Mouse (Mus musculus): ENCODE results near the gene Baz1a. TPM values are rescaled to one million over a fixed set of nuclear protein-coding genes. Genes with fewer than 3 reads are reported as not detected.

Baz1a gene
- total and polyA plus RNA-seq, 3 experiments = 41.7 to 95.0 (median 56.0) TPM

- H3K27me3 ChIP-seq (replicated peaks) = no peaks in the 10 kb centered on the region
- TF ChIP-seq BHLHE40 (IDR thresholded peaks at IDR 0.05; ENCODE audit: low read depth, low read length) = no peak
- no peak for TF ChIP-seq RAD21 (IDR thresholded peaks at IDR 0.05; ENCODE audit: low read depth, low read length)
- TF ChIP-seq NRF1 (IDR thresholded peaks at IDR 0.05; ENCODE audit: low read depth, low read length) = no peak
- no peak for TF ChIP-seq UBTF (IDR thresholded peaks at IDR 0.05; ENCODE audit: low read depth, low read length)
- no peak for TF ChIP-seq MYC (IDR thresholded peaks at IDR 0.05; ENCODE audit: low read depth, low read length)
- TF ChIP-seq POLR2A (IDR thresholded peaks at IDR 0.05; ENCODE audit: low read depth, low read length) = no peak
- TF ChIP-seq ZNF384 (IDR thresholded peaks at IDR 0.05; ENCODE audit: low read depth, low read length) = no peak
- no peak for TF ChIP-seq NELFE (IDR thresholded peaks at IDR 0.05; ENCODE audit: low read depth, low read length)
- no peak for TF ChIP-seq ZKSCAN1 (IDR thresholded peaks at IDR 0.05; ENCODE audit: borderline replicate concordance, low read depth, low read length)
- TF ChIP-seq CHD1 (IDR thresholded peaks at IDR 0.05; ENCODE audit: low read depth, low read length) = no peak
- TF ChIP-seq EP300 (IDR thresholded peaks at IDR 0.05; ENCODE audit: low read length) = no peak
- no peak for TF ChIP-seq SMC3 (IDR thresholded peaks at IDR 0.05; ENCODE audit: low read depth, low read length)
- TF ChIP-seq MAZ (IDR thresholded peaks at IDR 0.05; ENCODE audit: low read depth, low read length) = no peak
- no peak for TF ChIP-seq ETS1 (conservative IDR thresholded peaks at IDR 0.05; ENCODE audit: low read depth, low read length)
- no peak for TF ChIP-seq HCFC1 (IDR thresholded peaks at IDR 0.05; ENCODE audit: low read depth, low read length)
- TF ChIP-seq MEF2A (IDR thresholded peaks at IDR 0.05; ENCODE audit: borderline replicate concordance, low read depth, low read length) = no peak
- DNase-seq (ENCODE audit: extremely low read depth) = no peak
Measured at GRCm38 (mm10) chr12:55023284-55023683, 9.1 kb upstream of the Baz1a start.

GRCm38 (mm10) chr12:55019421-55019877, 5.3 kb upstream of the Baz1a start:
- dilution Hi-C loops (cut with MboI; ENCODE audit: extremely low pct_ligation_motif_present, extremely low pct_unique_long_range_greater_than_20kb, low sequenced_read_pairs) (no loop called here), in situ Hi-C loops (cut with MboI; ENCODE audit: low pct_ligation_motif_present, low pct_unique_long_range_greater_than_20kb, low sequenced_read_pairs) (no loop called here)
- Histone ChIP-seq H3K27me3 (replicated peaks) (no peaks in the 10 kb centered on the region), H3K4me3 (replicated peaks in 1 of 3; ENCODE audit: low read depth in 2 of 3, low read length in 2 of 3, poor library complexity in 1 of 3) (peak overlapping the region in 1 of 3 experiments; percentile 32), H3K9me3 (replicated peaks; ENCODE audit: low read length) (peaks cover 3% of the 10 kb centered on the region), H3K79me2 (replicated peaks; ENCODE audit: control insufficient read depth, extremely low read depth, insufficient read depth, poor library complexity, severe bottlenecking) (no peaks in the 10 kb centered on the region), H3K9ac (ENCODE audit: insufficient read depth, low read depth) (0 out of 2 replicates have a peak overlapping the region, but pooled peaks have one; percentile 20), H3K4me1 (ENCODE audit: control insufficient read depth in 1 of 2, insufficient read depth in 2 of 2) (peaks cover 7 to 51% of the 10 kb centered on the region in 2 experiments; a peak in 3 of 4 replicates), H3K4me2 (ENCODE audit: insufficient read depth, low read depth, poor library complexity, severe bottlenecking) (peak overlapping the region; percentile 53), H3K27ac (ENCODE audit: insufficient read depth, low read depth) (peak overlapping the region; percentile 92), H3K36me3 (replicated peaks in 1 of 2; ENCODE audit: control insufficient read depth in 1 of 2, insufficient read depth in 1 of 2, low read length in 1 of 2) (no peaks in the 10 kb centered on the region)
- DNase-seq (ENCODE audit: extremely low read depth) = peak; percentile 89
- peak; percentile 70 for TF ChIP-seq RCOR1 (conservative IDR thresholded peaks at IDR 0.05; ENCODE audit: low read depth, low read length)
- TF ChIP-seq CTCF (conservative IDR thresholded peaks at IDR 0.05 in 1 of 2, IDR thresholded peaks at IDR 0.05 in 1 of 2; ENCODE audit: low read depth in 2 of 2, low read length in 2 of 2) = no peak
- TF ChIP-seq PAX5 (IDR thresholded peaks at IDR 0.05; ENCODE audit: low read length) = no peak
- no peak for TF ChIP-seq CHD2 (IDR thresholded peaks at IDR 0.05; ENCODE audit: low read length)
- TF ChIP-seq BHLHE40 (IDR thresholded peaks at IDR 0.05; ENCODE audit: low read depth, low read length) = peak; percentile 64
- TF ChIP-seq MEF2A (IDR thresholded peaks at IDR 0.05; ENCODE audit: borderline replicate concordance, low read depth, low read length) = peak; percentile 68; the same call in 1 of the 2 replicates
- no peak for TF ChIP-seq RAD21 (IDR thresholded peaks at IDR 0.05; ENCODE audit: low read depth, low read length)
- peak; percentile 51; the same call in 1 of the 2 replicates for TF ChIP-seq TCF12 (IDR thresholded peaks at IDR 0.05; ENCODE audit: low read depth, low read length)
- TF ChIP-seq NRF1 (IDR thresholded peaks at IDR 0.05; ENCODE audit: low read depth, low read length) = no peak
- TF ChIP-seq E2F4 (IDR thresholded peaks at IDR 0.05; ENCODE audit: insufficient replicate concordance, low read depth, low read length) = no peak
- no peak for TF ChIP-seq ZNF384 (IDR thresholded peaks at IDR 0.05; ENCODE audit: low read depth, low read length)
- TF ChIP-seq GABPA (IDR thresholded peaks at IDR 0.05; ENCODE audit: insufficient replicate concordance, low read depth, low read length) = no peak
- TF ChIP-seq ETS1 (conservative IDR thresholded peaks at IDR 0.05; ENCODE audit: low read depth, low read length) = peak; percentile 66
- TF ChIP-seq USF1 (IDR thresholded peaks at IDR 0.05; ENCODE audit: low read depth, low read length) = no peak
- TF ChIP-seq NELFE (IDR thresholded peaks at IDR 0.05; ENCODE audit: low read depth, low read length) = no peak; the same call in 1 of the 2 replicates
- peak; percentile 30; the same call in 1 of the 2 replicates for TF ChIP-seq MYC (IDR thresholded peaks at IDR 0.05; ENCODE audit: low read depth, low read length)
- peak; percentile 25; the same call in 1 of the 2 replicates for TF ChIP-seq POLR2A (IDR thresholded peaks at IDR 0.05; ENCODE audit: low read depth, low read length)
- TF ChIP-seq SIN3A (IDR thresholded peaks at IDR 0.05; ENCODE audit: low read length) = no peak
- peak; percentile 45 for TF ChIP-seq MAX (IDR thresholded peaks at IDR 0.05; ENCODE audit: low read length)
- TF ChIP-seq ZMIZ1 (IDR thresholded peaks at IDR 0.05; ENCODE audit: low read depth, low read length) = no peak
- TF ChIP-seq MAFK (IDR thresholded peaks at IDR 0.05; ENCODE audit: insufficient replicate concordance, low read length) = no peak
- no peak for TF ChIP-seq MXI1 (IDR thresholded peaks at IDR 0.05; ENCODE audit: low read depth, low read length)
- no peak for TF ChIP-seq JUN (IDR thresholded peaks at IDR 0.05; ENCODE audit: insufficient read depth, low read depth, low read length)
- TF ChIP-seq UBTF (IDR thresholded peaks at IDR 0.05; ENCODE audit: low read depth, low read length) = no peak
- TF ChIP-seq EP300 (IDR thresholded peaks at IDR 0.05; ENCODE audit: low read length) = peak; percentile 91
- TF ChIP-seq JUND (conservative IDR thresholded peaks at IDR 0.05; ENCODE audit: low read depth, low read length) = no peak

More at GRCm38 (mm10) chr12:55023284-55023683, 9.1 kb upstream of the Baz1a start:
- Histone ChIP-seq H3K27ac (ENCODE audit: insufficient read depth, low read depth) (no peak overlapping the region), H3K36me3 (replicated peaks in 1 of 2; ENCODE audit: control insufficient read depth in 1 of 2, insufficient read depth in 1 of 2, low read length in 1 of 2) (no peaks in the 10 kb centered on the region), H3K4me1 (ENCODE audit: control insufficient read depth in 1 of 2, insufficient read depth in 2 of 2) (peaks cover 13 to 28% of the 10 kb centered on the region in 2 experiments; a peak in 3 of 4 replicates), H3K79me2 (replicated peaks; ENCODE audit: control insufficient read depth, extremely low read depth, insufficient read depth, poor library complexity, severe bottlenecking) (no peaks in the 10 kb centered on the region), H3K9me3 (replicated peaks; ENCODE audit: low read length) (peaks cover 3% of the 10 kb centered on the region), H3K9ac (ENCODE audit: insufficient read depth, low read depth) (no peak overlapping the region), H3K4me2 (ENCODE audit: insufficient read depth, low read depth, poor library complexity, severe bottlenecking) (no peak overlapping the region), H3K4me3 (replicated peaks in 1 of 3; ENCODE audit: low read depth in 2 of 3, low read length in 2 of 3, poor library complexity in 1 of 3) (no peak overlapping the region)
- in situ Hi-C loops (cut with MboI; ENCODE audit: low pct_ligation_motif_present, low pct_unique_long_range_greater_than_20kb, low sequenced_read_pairs) (no loop called here), dilution Hi-C loops (cut with MboI; ENCODE audit: extremely low pct_ligation_motif_present, extremely low pct_unique_long_range_greater_than_20kb, low sequenced_read_pairs) (no loop called here)
